Mouse (Mus musculus) ES-E14 (cell line): ENCODE results near the gene Gadd45a.

Experiments used
- CHD2 ChIP-seq: IDR thresholded peaks from 2 replicates; pipeline ENCODE4 v1.6.1; 2014; ENCODE audit warnings: mild to moderate bottlenecking, low read depth, low read length, inconsistent platforms
- HCFC1 ChIP-seq: IDR thresholded peaks from 2 replicates; pipeline ENCODE4 v1.6.1; 2012; ENCODE audit warnings: low read length, inconsistent platforms, borderline replicate concordance; ENCODE audit not compliant: insufficient read depth
- MAFK ChIP-seq: IDR thresholded peaks from 2 replicates; pipeline ENCODE4 v1.6.1; 2014; ENCODE audit warnings: mild to moderate bottlenecking, low read depth, low read length, inconsistent platforms; ENCODE audit not compliant: insufficient read depth
- ZC3H11A ChIP-seq: IDR thresholded peaks from 2 replicates; pipeline ENCODE4 v1.6.1; 2012; ENCODE audit warnings: low read depth, mild to moderate bottlenecking, inconsistent platforms, low read length, borderline replicate concordance
- ZNF384 ChIP-seq: IDR thresholded peaks from 2 replicates; pipeline ENCODE4 v1.6.1; 2012; ENCODE audit warnings: low read depth, low read length, inconsistent platforms

- no peak for TF ChIP-seq ZNF384
- no peak for TF ChIP-seq ZC3H11A
- TF ChIP-seq HCFC1: no peak
- no peak for TF ChIP-seq CHD2
- TF ChIP-seq MAFK: no peak
Observed at GRCm38 (mm10) chr6:67014679-67015075, 22.6 kb downstream of the Gadd45a start.
